Mouse (Mus musculus) gastrocnemius, adult 2 months (tissue): Measurements from ENCODE around the gene Cyp4f39. TPM values are rescaled to one million over a fixed set of nuclear protein-coding genes. Genes with fewer than 3 reads are reported as not detected.
"Not testable (repeated sequence)": the region's sequence is repeated elsewhere in the genome, so short reads cannot be mapped to it uniquely, and the experiment has no call there.

Experiments used
- DNase-seq: peaks from one replicate; pipeline ENCODE4 v3.0.0; 2022
- H3K27ac ChIP-seq: fragments of 200-600 bp; 2 replicates; pipeline ENCODE4 v1.8.1; 2022; ENCODE audit warnings: mild to moderate bottlenecking
- H3K4me3 ChIP-seq: fragments of 200-600 bp; 2 replicates; pipeline ENCODE4 v1.8.1; 2022; ENCODE audit warnings: mild to moderate bottlenecking, moderate library complexity
- CTCF ChIP-seq: fragments of 200-600 bp; IDR thresholded peaks from 2 replicates; pipeline ENCODE4 v1.8.1; 2022; ENCODE audit warnings: antibody characterized with exemption, mild to moderate bottlenecking, moderate library complexity
- intact Hi-C: fragments of 180-260 bp; cut with DNase I; formaldehyde crosslinking; loops from one replicate; pipeline ENCODE4 v1.15.1; 2025
- total RNA-seq, 2 experiments: library from RNA; stranded (reverse); gene quantifications; 2 replicates each; pipeline ENCODE4 v1.2.3; 2021

The Cyp4f39 gene
- total RNA-seq, 2 experiments from 2014 or later = 0.33 to 2.3 TPM

GRCm38 (mm10) chr17:32522386-32522785 lies 69.9 kb downstream of the Cyp4f39 start:
- intact Hi-C loops = no loop called here
- TF ChIP-seq CTCF = no peak
- no peak for DNase-seq
- H3K4me3 ChIP-seq = no peak overlapping the region
- H3K27ac ChIP-seq = no peak overlapping the region

- intact Hi-C loops = no loop called here
- no peak overlapping the region for H3K4me3 ChIP-seq
Observed at GRCm38 (mm10) chr17:32522816-32523215, 70.3 kb downstream of the Cyp4f39 start.

GRCm38 (mm10) chr17:32523895-32524294 lies 71.4 kb downstream of the Cyp4f39 start:
- no peak for TF ChIP-seq CTCF
- peak overlapping the region; percentile 39 for H3K4me3 ChIP-seq
- no peak for DNase-seq
- intact Hi-C loops = no loop called here
- H3K27ac ChIP-seq = no peak overlapping the region

More at GRCm38 (mm10) chr17:32522816-32523215, 70.3 kb downstream of the Cyp4f39 start:
- H3K27ac ChIP-seq = no peak overlapping the region
- no peak for DNase-seq
- TF ChIP-seq CTCF = no peak

- H3K4me3 ChIP-seq, H3K27ac ChIP-seq, intact Hi-C loops: not testable (repeated sequence)
- DNase-seq = peak; percentile 72
Observed at GRCm38 (mm10) chr17:32526341-32526740, 73.8 kb downstream of the Cyp4f39 start.

- intact Hi-C loops = loop anchor here (1.0 kb wide), 1 partner anchor 153 kb away; no protein-coding TSS in a partner anchor
- no peak for TF ChIP-seq CTCF
- DNase-seq = no peak
- no peak overlapping the region for H3K27ac ChIP-seq
- H3K4me3 ChIP-seq = no peak overlapping the region
Observed at GRCm38 (mm10) chr17:32527748-32528147, 75.2 kb downstream of the Cyp4f39 start.

- peak; percentile 86 for TF ChIP-seq CTCF
- DNase-seq = peak; percentile 89
- Histone ChIP-seq H3K27ac (peak overlapping the region; percentile 53; the same call in 1 of the 2 replicates), H3K4me3 (peak overlapping the region; percentile 58)
- intact Hi-C loops = loop anchor here (1.0 kb wide), 1 partner anchor 152 kb away; no protein-coding TSS in a partner anchor
Observed at GRCm38 (mm10) chr17:32528408-32529337, 76.2 kb downstream of the Cyp4f39 start.

- H3K27ac ChIP-seq, intact Hi-C loops, H3K4me3 ChIP-seq, DNase-seq: not testable (repeated sequence)
Observed at GRCm38 (mm10) chr17:32532356-32532755, 79.8 kb downstream of the Cyp4f39 start.

- TF ChIP-seq CTCF = no peak
- intact Hi-C loops = no loop called here
- Histone ChIP-seq H3K27ac (no peak overlapping the region), H3K4me3 (no peak overlapping the region)
- DNase-seq = no peak
Observed at GRCm38 (mm10) chr17:32534068-32534467, 81.5 kb downstream of the Cyp4f39 start.

- intact Hi-C loops = not testable (repeated sequence)
Observed at GRCm38 (mm10) chr17:32536051-32536866, 83.7 kb downstream of the Cyp4f39 start, which contains the start of gene Cyp4f16. TSS of gene Cyp4f16 (plus strand) at chr17:32536558.

GRCm38 (mm10) chr17:32536867-32537250 lies 84.3 kb downstream of the Cyp4f39 start:
- H3K4me3 ChIP-seq = peak overlapping the region; percentile 69
- intact Hi-C loops = no loop called here
- no peak for DNase-seq
- TF ChIP-seq CTCF = no peak
- H3K27ac ChIP-seq = peak overlapping the region; percentile 75

More at GRCm38 (mm10) chr17:32536051-32536866, 83.7 kb downstream of the Cyp4f39 start, which contains the start of gene Cyp4f16:
- peak within 1 kb of the TSS; percentile 75 for H3K27ac ChIP-seq
- peak; percentile 90 for DNase-seq
- H3K4me3 ChIP-seq = peak within 1 kb of the TSS; percentile 69

Other genes starting within 250 kb of the Cyp4f39 start
- 10 to 100 TPM; 45.8 to 47.4 TPM for gene Brd4, start 168.0 kb upstream of the Cyp4f39 start, total RNA-seq
- 10 to 100 TPM; 33.2 to 40.2 TPM for gene Akap8, start 131.5 kb upstream of the Cyp4f39 start, total RNA-seq
- gene Akap8l, start 102.1 kb upstream of the Cyp4f39 start, total RNA-seq = 10 to 100 TPM; 34.5 to 43.4 TPM
- 10 to 100 TPM; 13.0 to 13.7 TPM for gene Wiz, start 63.3 kb upstream of the Cyp4f39 start, total RNA-seq
- under 1 TPM; 0.06 to 0.31 TPM for gene Rasal3, start 49.1 kb upstream of the Cyp4f39 start, total RNA-seq
- not detected for gene Pglyrp2, start 28.6 kb upstream of the Cyp4f39 start, total RNA-seq
- gene Cyp4f17, start 53.3 kb downstream of the Cyp4f39 start, total RNA-seq = 1 to 10 TPM; 1.5 to 2.2 TPM
- gene Cyp4f16, start 83.8 kb downstream of the Cyp4f39 start, total RNA-seq = 1 to 10 TPM; 1.1 to 2.3 TPM
- gene Cyp4f37, start 168.6 kb downstream of the Cyp4f39 start, total RNA-seq = not detected
- gene Cyp4f40, start 206.2 kb downstream of the Cyp4f39 start, total RNA-seq = not detected
- not detected for gene Cyp4f15, start 232.9 kb downstream of the Cyp4f39 start, total RNA-seq